Mouse (Mus musculus): ENCODE measurements around the gene 4932438A13Rik. TPM values are rescaled to one million over a fixed set of nuclear protein-coding genes. Genes with fewer than 3 reads are reported as not detected.

Gene 4932438A13Rik
- polyA plus RNA-seq, 1 experiment from 2014 or later = 12.7 TPM

DNA sequence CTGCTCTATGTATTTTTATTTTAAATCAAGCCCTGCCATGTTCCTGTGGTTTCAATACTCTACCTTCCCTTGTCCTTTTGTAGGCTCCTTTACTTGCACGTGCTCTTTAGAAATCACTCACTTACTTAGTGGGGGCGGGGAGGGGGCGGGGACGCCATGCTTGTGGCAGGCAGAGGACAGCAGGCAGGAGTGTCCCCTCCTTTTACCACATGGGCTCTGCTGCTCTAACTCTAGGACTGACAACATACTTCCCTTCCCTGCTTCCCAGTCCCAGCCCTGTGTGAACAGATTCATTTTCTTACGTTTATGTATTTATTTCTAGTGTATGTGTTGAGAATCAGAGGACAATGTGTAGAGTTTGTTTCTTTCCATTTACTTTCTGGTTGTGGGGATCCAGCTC, 78.7 kb downstream of the 4932438A13Rik start:
- no peak overlapping the region for H3K27ac ChIP-seq
- no peak for ATAC-seq (ENCODE audit: low read depth)
- 64% methylated on average over 5 of the region's 5 CpGs for WGBS (ENCODE audit: insufficient replicate concordance)

DNA sequence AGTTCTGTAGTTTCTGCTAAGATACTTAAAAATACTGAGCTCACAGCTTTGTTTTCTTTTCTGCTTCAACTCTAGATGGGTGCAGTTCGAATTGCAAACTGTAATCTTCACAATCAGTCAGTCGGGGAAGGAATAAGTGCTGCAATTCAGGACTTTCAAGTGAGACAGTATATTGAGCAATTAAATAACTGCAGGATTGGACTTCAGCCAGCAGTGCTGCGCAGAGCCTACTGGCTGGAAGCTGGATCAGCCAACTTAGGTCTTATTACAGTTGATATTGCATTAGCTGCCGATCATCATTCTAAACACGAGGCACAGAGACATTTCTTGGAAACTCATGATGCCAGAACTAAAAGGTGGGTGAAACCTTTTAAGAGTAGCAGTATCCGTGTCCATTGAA, 79.2 kb downstream of the 4932438A13Rik start:
- WGBS (ENCODE audit: insufficient replicate concordance) = 69% methylated on average over 6 of the region's 6 CpGs
- Histone ChIP-seq H3K4me3 (replicated peaks) (no peak overlapping the region), H3K4me1 (replicated peaks) (no peaks in the 10 kb centered on the region), H3K27me3 (no peaks in the 10 kb centered on the region), H3K4me2 (no peak overlapping the region), H3K27ac (no peak overlapping the region), H3K9ac (no peak overlapping the region), H3K36me3 (peaks cover 8% of the 10 kb centered on the region; the same call in 1 of the 2 replicates), H3K9me3 (replicated peaks) (no peaks in the 10 kb centered on the region)
- DNase-seq (no peak), ATAC-seq (ENCODE audit: low read depth) (no peak)

More for the DNA sequence above, 78.7 kb downstream of the 4932438A13Rik start:
- H3K27me3 ChIP-seq = no peaks in the 10 kb centered on the region
- H3K36me3 ChIP-seq = peaks cover 14% of the 10 kb centered on the region; the same call in 1 of the 2 replicates
- no peak overlapping the region for H3K4me3 ChIP-seq (replicated peaks)
- no peaks in the 10 kb centered on the region for H3K4me1 ChIP-seq (replicated peaks)
- DNase-seq = no peak
- H3K4me2 ChIP-seq = no peak overlapping the region
- H3K9ac ChIP-seq = no peak overlapping the region
- H3K9me3 ChIP-seq (replicated peaks) = no peaks in the 10 kb centered on the region

DNA sequence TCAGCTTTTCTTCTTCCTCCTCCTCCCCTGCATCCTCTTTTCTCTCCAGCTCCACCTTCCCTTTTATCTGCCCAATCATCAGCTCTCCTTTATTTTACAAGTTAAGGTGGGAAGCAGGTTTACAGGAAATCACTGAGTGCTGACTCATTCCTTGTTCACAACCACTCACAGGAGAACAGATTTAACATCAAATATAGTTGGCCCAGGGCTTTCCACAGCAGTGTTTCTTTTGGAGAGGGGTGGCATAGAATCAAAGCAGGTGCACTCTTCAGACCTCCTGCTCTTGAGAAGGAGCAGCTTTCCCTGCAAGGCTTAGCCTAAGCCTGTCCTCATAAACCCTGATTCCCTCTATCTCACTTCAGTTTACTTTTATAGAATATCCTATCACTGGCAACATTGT, 80.8 kb downstream of the 4932438A13Rik start:
- H3K27ac ChIP-seq = no peak overlapping the region
- H3K9me3 ChIP-seq (replicated peaks) = no peaks in the 10 kb centered on the region
- no peak overlapping the region for H3K4me3 ChIP-seq (replicated peaks)
- no peak for DNase-seq
- H3K36me3 ChIP-seq = peaks cover 16% of the 10 kb centered on the region
- H3K4me1 ChIP-seq (replicated peaks) = no peaks in the 10 kb centered on the region
- no peak for ATAC-seq (ENCODE audit: low read depth)
- H3K27me3 ChIP-seq = no peaks in the 10 kb centered on the region
- no peak overlapping the region for H3K4me2 ChIP-seq
- H3K9ac ChIP-seq = no peak overlapping the region

DNA sequence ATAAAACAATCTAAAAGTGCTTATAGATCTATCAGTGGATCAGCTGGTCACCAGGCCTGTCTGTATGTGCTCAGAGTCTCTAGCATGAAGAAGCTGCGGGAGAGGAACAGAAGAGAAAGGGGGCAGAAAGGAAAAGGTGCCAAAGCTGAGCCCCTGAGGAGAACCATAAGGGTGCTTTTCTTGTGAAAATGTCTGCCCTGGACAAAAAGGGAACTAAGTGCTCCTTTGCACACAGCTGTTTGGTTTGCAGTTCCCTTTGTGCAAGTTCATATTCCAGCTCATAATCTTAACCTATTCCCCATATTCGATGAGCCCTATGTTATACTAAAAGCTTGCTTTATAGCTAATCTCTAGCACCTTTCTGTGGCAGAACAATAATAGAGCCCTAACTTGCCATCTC, 175.1 kb downstream of the 4932438A13Rik start:
- Histone ChIP-seq H3K36me3 (peaks cover 24% of the 10 kb centered on the region), H3K4me2 (no peak overlapping the region), H3K27me3 (no peaks in the 10 kb centered on the region), H3K4me3 (replicated peaks) (no peak overlapping the region), H3K9me3 (replicated peaks) (no peaks in the 10 kb centered on the region), H3K4me1 (replicated peaks) (no peaks in the 10 kb centered on the region), H3K9ac (no peak overlapping the region), H3K27ac (no peak overlapping the region)
- ATAC-seq (ENCODE audit: low read depth) = no peak
- WGBS (ENCODE audit: insufficient replicate concordance) = 67% methylated on average over 2 of the region's 2 CpGs
- DNase-seq = no peak

DNA sequence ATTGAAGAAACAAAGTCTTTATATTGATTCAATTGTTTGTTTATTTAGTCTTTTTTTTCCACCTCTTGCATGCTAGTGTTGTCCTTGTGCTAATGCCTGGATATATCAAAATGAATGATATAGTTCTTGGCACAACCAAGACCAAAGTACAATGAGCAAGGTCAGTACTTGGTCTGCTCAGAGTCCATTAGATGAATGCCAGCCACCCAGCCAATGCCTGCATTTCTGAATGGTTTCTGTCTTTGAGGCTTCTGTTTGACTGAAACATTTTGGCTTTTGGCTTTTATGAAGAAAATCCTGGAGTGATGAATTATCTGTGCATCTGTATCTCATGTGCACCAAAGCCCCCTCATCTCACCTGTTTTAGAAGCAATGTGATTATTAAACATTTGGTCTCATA, 176.9 kb downstream of the 4932438A13Rik start:
- H3K4me3 ChIP-seq (replicated peaks) = no peak overlapping the region
- H3K27me3 ChIP-seq = no peaks in the 10 kb centered on the region
- H3K27ac ChIP-seq = no peak overlapping the region
- H3K4me1 ChIP-seq (replicated peaks) = no peaks in the 10 kb centered on the region
- DNase-seq (no peak), ATAC-seq (ENCODE audit: low read depth) (no peak)
- H3K9me3 ChIP-seq (replicated peaks) = no peaks in the 10 kb centered on the region
- peaks cover 22% of the 10 kb centered on the region for H3K36me3 ChIP-seq
- no peak overlapping the region for H3K9ac ChIP-seq
- no peak overlapping the region for H3K4me2 ChIP-seq

DNA sequence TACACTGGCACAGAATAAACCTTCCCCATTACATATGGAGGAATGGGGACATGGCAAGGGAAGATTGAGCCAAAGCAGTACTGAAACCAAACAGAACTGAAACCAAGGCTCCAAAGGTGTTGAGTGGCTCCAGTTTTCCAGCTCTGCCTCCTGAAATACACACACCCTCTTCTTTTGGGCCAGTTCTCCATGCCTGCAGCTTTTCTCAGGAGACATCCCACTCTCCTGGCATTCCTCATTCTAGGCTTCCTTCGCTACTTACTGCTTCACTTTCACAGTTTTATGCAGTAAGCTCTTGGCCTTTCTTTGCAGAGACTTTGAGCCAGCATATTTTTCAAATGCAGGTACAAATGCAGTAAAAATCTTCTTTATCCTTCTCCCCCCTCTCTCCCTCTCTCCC, 188.6 kb downstream of the 4932438A13Rik start:
- Histone ChIP-seq H3K4me1 (replicated peaks) (no peaks in the 10 kb centered on the region), H3K4me3 (replicated peaks) (no peak overlapping the region), H3K27ac (no peak overlapping the region), H3K36me3 (peaks cover 16% of the 10 kb centered on the region), H3K9me3 (replicated peaks) (no peaks in the 10 kb centered on the region), H3K4me2 (no peak overlapping the region), H3K27me3 (no peaks in the 10 kb centered on the region), H3K9ac (no peak overlapping the region)
- ATAC-seq (ENCODE audit: low read depth) (no peak), DNase-seq (no peak)
- WGBS (ENCODE audit: insufficient replicate concordance) = 86% methylated on average over 1 of the region's 1 CpGs

DNA sequence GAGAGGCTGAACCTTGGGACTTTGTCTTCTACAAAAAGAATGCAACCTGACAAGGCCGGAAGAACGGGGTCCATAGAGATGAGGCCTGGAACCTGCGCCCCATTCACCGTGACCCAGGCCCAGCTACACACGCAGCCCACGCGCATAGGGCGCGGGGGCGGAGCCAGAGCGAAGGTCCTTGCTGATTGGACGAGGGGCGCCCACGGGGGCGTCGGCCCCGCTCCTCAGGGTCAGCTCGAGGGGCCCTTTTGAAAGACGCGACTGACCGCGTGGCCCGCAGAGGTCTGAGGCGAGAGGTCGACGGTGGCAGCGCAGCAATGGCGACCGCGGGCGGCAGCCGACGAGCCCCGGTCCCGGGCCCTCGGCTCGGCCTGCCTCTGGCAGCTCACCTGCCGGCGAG, 200.5 kb downstream of the 4932438A13Rik start, which contains the start of gene Adad1:
TSS of gene Adad1 (plus strand) at position 122 of the 400 bp plus-strand sequence.
- WGBS (ENCODE audit: insufficient replicate concordance) = 56% methylated on average over 34 of the region's 39 CpGs
- Histone ChIP-seq H3K9me3 (replicated peaks) (no peaks in the 10 kb centered on the region), H3K36me3 (no peaks in the 10 kb centered on the region), H3K27ac (no peak within 1 kb of the TSS), H3K27me3 (no peaks in the 10 kb centered on the region), H3K9ac (no peak within 1 kb of the TSS), H3K4me1 (replicated peaks) (no peaks in the 10 kb centered on the region), H3K4me2 (peak within 1 kb of the TSS; percentile 43), H3K4me3 (replicated peaks) (peak within 1 kb of the TSS; percentile 30)
- no peak for DNase-seq
- no peak for ATAC-seq (ENCODE audit: low read depth)

DNA sequence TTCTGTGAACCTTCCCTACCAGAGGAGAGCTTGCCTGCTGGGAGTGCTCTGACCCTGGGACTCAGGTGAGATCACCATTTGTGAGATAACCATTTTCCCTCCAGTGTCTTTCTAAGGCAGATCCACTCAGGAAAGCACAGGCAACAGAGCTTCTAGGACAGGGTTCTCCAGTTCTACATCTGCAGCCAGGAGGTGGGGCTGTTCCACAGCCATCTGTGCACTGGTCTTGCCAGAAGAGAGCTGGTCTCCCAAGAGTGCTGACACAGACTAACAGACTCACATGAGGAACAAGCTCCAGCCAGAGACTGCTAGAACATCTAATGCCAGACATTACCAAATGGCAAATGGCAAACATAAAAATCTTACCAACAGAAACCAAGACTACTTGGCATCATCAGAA, 210.3 kb downstream of the 4932438A13Rik start:
- Histone ChIP-seq H3K9ac (no peak overlapping the region), H3K27me3 (no peaks in the 10 kb centered on the region), H3K36me3 (no peaks in the 10 kb centered on the region), H3K4me1 (replicated peaks) (no peaks in the 10 kb centered on the region), H3K27ac (no peak overlapping the region), H3K4me3 (replicated peaks) (no peak overlapping the region), H3K4me2 (no peak overlapping the region), H3K9me3 (replicated peaks) (no peaks in the 10 kb centered on the region)
- DNase-seq (no peak), ATAC-seq (ENCODE audit: low read depth) (no peak)

DNA sequence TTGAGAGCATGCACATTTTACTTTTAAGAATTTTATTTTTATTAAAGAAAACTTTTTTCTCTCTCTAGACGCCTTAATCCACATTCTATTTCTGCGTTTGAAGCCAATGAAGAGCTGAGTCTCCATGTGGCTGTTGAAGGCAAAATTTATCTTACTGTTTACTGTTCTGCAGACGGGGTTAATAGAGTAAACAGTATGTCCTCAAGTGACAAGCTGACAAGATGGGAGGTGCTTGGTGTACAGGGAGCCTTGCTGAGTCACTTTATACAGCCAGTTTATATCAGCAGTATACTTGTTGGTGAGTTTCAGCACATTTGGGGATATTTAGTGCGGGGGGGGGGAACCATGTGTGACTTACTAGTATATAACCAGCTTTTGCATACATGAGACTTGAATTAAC, 222.0 kb downstream of the 4932438A13Rik start:
- H3K4me2 ChIP-seq = no peak overlapping the region
- WGBS (ENCODE audit: insufficient replicate concordance) = 49% methylated on average over 4 of the region's 4 CpGs
- no peaks in the 10 kb centered on the region for H3K36me3 ChIP-seq

DNA sequence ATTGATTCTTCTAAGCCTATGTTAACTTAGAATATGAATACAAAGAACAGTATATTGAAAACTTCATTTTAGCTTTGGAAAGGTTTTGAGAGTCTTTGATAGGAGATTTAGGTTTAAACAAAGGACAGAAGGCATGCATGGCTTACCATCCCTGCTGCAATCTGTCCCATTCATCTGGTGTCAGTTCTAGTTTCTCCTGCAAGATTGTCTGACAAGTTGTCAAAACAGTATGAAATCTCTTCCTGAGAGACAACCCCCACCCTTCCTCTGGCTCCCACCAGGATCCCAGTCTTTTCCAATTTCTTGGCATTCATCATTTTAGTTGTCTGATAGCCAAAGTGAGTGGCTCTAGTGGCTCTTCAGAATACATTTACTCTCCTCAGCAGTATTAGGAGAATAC, 227.8 kb downstream of the 4932438A13Rik start:
- Histone ChIP-seq H3K27me3 (no peaks in the 10 kb centered on the region), H3K9ac (no peak overlapping the region), H3K4me1 (replicated peaks) (no peaks in the 10 kb centered on the region), H3K4me2 (no peak overlapping the region), H3K4me3 (replicated peaks) (no peak overlapping the region), H3K36me3 (no peaks in the 10 kb centered on the region), H3K27ac (no peak overlapping the region), H3K9me3 (replicated peaks) (no peaks in the 10 kb centered on the region)
- no peak for ATAC-seq (ENCODE audit: low read depth)
- DNase-seq = no peak

More for the DNA sequence above, 222.0 kb downstream of the 4932438A13Rik start:
- Histone ChIP-seq H3K4me3 (replicated peaks) (no peak overlapping the region), H3K9ac (no peak overlapping the region), H3K27me3 (no peaks in the 10 kb centered on the region), H3K27ac (no peak overlapping the region), H3K9me3 (replicated peaks) (no peaks in the 10 kb centered on the region), H3K4me1 (replicated peaks) (no peaks in the 10 kb centered on the region)
- ATAC-seq (ENCODE audit: low read depth) (no peak), DNase-seq (no peak)

Other genes starting within 250 kb of the 4932438A13Rik start
- 9.0 and 9.7 TPM in 2 replicates for gene Bbs7, start 249.6 kb upstream of the 4932438A13Rik start, polyA plus RNA-seq (2015; fragmentation: Nextera tagmentation; extraction: Ambion mirVana)
- gene Trpc3, start 172.9 kb upstream of the 4932438A13Rik start, polyA plus RNA-seq (2015; fragmentation: Nextera tagmentation; extraction: Ambion mirVana) = 0.15 and 0.46 TPM in 2 replicates
- gene Adad1, start 200.4 kb downstream of the 4932438A13Rik start, polyA plus RNA-seq (2015; fragmentation: Nextera tagmentation; extraction: Ambion mirVana) = not detected in 2 replicates